Mouse (Mus musculus): Measurements from ENCODE around the gene P2ry12. TPM values are rescaled to one million over a fixed set of nuclear protein-coding genes. Genes with fewer than 3 reads are reported as not detected.

The P2ry12 gene
- polyA plus RNA-seq, 1 experiment from 2014 or later, result 1.9 TPM

GRCm38 (mm10) chr3:59225411-59225810 lies 37.3 kb downstream of the P2ry12 start:
- no peak for ATAC-seq (replicated peaks; ENCODE audit: low FRiP score)

GRCm38 (mm10) chr3:59222303-59222702 lies 40.4 kb downstream of the P2ry12 start:
- no peaks in the 10 kb centered on the region for H3K9me3 ChIP-seq (ENCODE audit: control insufficient read depth, low read length)
- no peak for ATAC-seq (replicated peaks; ENCODE audit: low FRiP score)

More at GRCm38 (mm10) chr3:59225411-59225810, 37.3 kb downstream of the P2ry12 start:
- Histone ChIP-seq H3K36me3 (ENCODE audit: control insufficient read depth, insufficient read depth, low read length) (no peaks in the 10 kb centered on the region), H3K9ac (ENCODE audit: low read depth, low read length) (no peak overlapping the region), H3K9me3 (ENCODE audit: control insufficient read depth, low read length) (no peaks in the 10 kb centered on the region), H3K27me3 (replicated peaks; ENCODE audit: control insufficient read depth, insufficient read depth, low read length) (no peaks in the 10 kb centered on the region), H3K27ac (ENCODE audit: low read depth, low read length) (no peak overlapping the region), H3K4me3 (ENCODE audit: low read depth, low read length) (no peak overlapping the region), H3K4me1 (replicated peaks; ENCODE audit: control insufficient read depth, insufficient read depth, low read length) (no peaks in the 10 kb centered on the region), H3K4me2 (no peak overlapping the region)
- DNase-seq (ENCODE audit: low spot score), result no peak

GRCm38 (mm10) chr3:59219326-59219725 lies 43.3 kb downstream of the P2ry12 start:
- Histone ChIP-seq H3K4me2 (no peak overlapping the region), H3K9me3 (ENCODE audit: control insufficient read depth, low read length) (no peaks in the 10 kb centered on the region), H3K9ac (ENCODE audit: low read depth, low read length) (no peak overlapping the region), H3K4me3 (ENCODE audit: low read depth, low read length) (no peak overlapping the region), H3K27ac (ENCODE audit: low read depth, low read length) (no peak overlapping the region), H3K36me3 (ENCODE audit: control insufficient read depth, insufficient read depth, low read length) (no peaks in the 10 kb centered on the region), H3K4me1 (replicated peaks; ENCODE audit: control insufficient read depth, insufficient read depth, low read length) (no peaks in the 10 kb centered on the region), H3K27me3 (replicated peaks; ENCODE audit: control insufficient read depth, insufficient read depth, low read length) (no peaks in the 10 kb centered on the region)
- no peak for ATAC-seq (replicated peaks; ENCODE audit: low FRiP score)
- no peak for DNase-seq (ENCODE audit: low spot score)
- WGBS, result 85% methylated on average over 2 of the region's 2 CpGs

More at GRCm38 (mm10) chr3:59222303-59222702, 40.4 kb downstream of the P2ry12 start:
- Histone ChIP-seq H3K27ac (ENCODE audit: low read depth, low read length) (no peak overlapping the region), H3K4me2 (no peak overlapping the region), H3K4me3 (ENCODE audit: low read depth, low read length) (no peak overlapping the region), H3K9ac (ENCODE audit: low read depth, low read length) (no peak overlapping the region), H3K27me3 (replicated peaks; ENCODE audit: control insufficient read depth, insufficient read depth, low read length) (no peaks in the 10 kb centered on the region), H3K4me1 (replicated peaks; ENCODE audit: control insufficient read depth, insufficient read depth, low read length) (no peaks in the 10 kb centered on the region), H3K36me3 (ENCODE audit: control insufficient read depth, insufficient read depth, low read length) (no peaks in the 10 kb centered on the region)
- no peak for DNase-seq (ENCODE audit: low spot score)
- 67% methylated on average over 2 of the region's 2 CpGs for WGBS

- no peaks in the 10 kb centered on the region for H3K36me3 ChIP-seq (ENCODE audit: control insufficient read depth, insufficient read depth, low read length)
- WGBS, result 92% methylated on average over 10 of the region's 10 CpGs
- no peak overlapping the region for H3K9ac ChIP-seq (ENCODE audit: low read depth, low read length)
- DNase-seq (ENCODE audit: low spot score), result no peak
- no peak overlapping the region for H3K4me3 ChIP-seq (ENCODE audit: low read depth, low read length)
- H3K27ac ChIP-seq (ENCODE audit: low read depth, low read length), result no peak overlapping the region
- ATAC-seq (replicated peaks; ENCODE audit: low FRiP score), result no peak
- H3K27me3 ChIP-seq (replicated peaks; ENCODE audit: control insufficient read depth, insufficient read depth, low read length), result no peaks in the 10 kb centered on the region
- H3K4me2 ChIP-seq, result no peak overlapping the region
- no peaks in the 10 kb centered on the region for H3K4me1 ChIP-seq (replicated peaks; ENCODE audit: control insufficient read depth, insufficient read depth, low read length)
- no peaks in the 10 kb centered on the region for H3K9me3 ChIP-seq (ENCODE audit: control insufficient read depth, low read length)
Measured at GRCm38 (mm10) chr3:59217211-59217610, 45.5 kb downstream of the P2ry12 start.

GRCm38 (mm10) chr3:59212404-59212803 lies 50.3 kb downstream of the P2ry12 start:
- no peaks in the 10 kb centered on the region for H3K4me1 ChIP-seq (replicated peaks; ENCODE audit: control insufficient read depth, insufficient read depth, low read length)
- H3K4me3 ChIP-seq (ENCODE audit: low read depth, low read length), result no peak overlapping the region
- no peak for ATAC-seq (replicated peaks; ENCODE audit: low FRiP score)
- H3K27ac ChIP-seq (ENCODE audit: low read depth, low read length), result no peak overlapping the region
- H3K9ac ChIP-seq (ENCODE audit: low read depth, low read length), result no peak overlapping the region
- no peak for DNase-seq (ENCODE audit: low spot score)
- H3K9me3 ChIP-seq (ENCODE audit: control insufficient read depth, low read length), result no peaks in the 10 kb centered on the region
- H3K27me3 ChIP-seq (replicated peaks; ENCODE audit: control insufficient read depth, insufficient read depth, low read length), result no peaks in the 10 kb centered on the region
- no peaks in the 10 kb centered on the region for H3K36me3 ChIP-seq (ENCODE audit: control insufficient read depth, insufficient read depth, low read length)
- no peak overlapping the region for H3K4me2 ChIP-seq

GRCm38 (mm10) chr3:59211784-59212183 lies 50.9 kb downstream of the P2ry12 start:
- ATAC-seq (replicated peaks; ENCODE audit: low FRiP score) (no peak), DNase-seq (ENCODE audit: low spot score) (no peak)
- WGBS, result 64% methylated on average over 8 of the region's 8 CpGs

GRCm38 (mm10) chr3:59210727-59211126 lies 51.9 kb downstream of the P2ry12 start, which contains the start of gene P2ry13:
TSS of gene P2ry13 (minus strand) at chr3:59210882.
- ATAC-seq (replicated peaks; ENCODE audit: low FRiP score), result no peak
- Histone ChIP-seq H3K36me3 (ENCODE audit: control insufficient read depth, insufficient read depth, low read length) (no peaks in the 10 kb centered on the region), H3K9me3 (ENCODE audit: control insufficient read depth, low read length) (no peaks in the 10 kb centered on the region), H3K4me3 (ENCODE audit: low read depth, low read length) (no peak within 1 kb of the TSS), H3K4me2 (no peak within 1 kb of the TSS), H3K9ac (ENCODE audit: low read depth, low read length) (no peak within 1 kb of the TSS), H3K4me1 (replicated peaks; ENCODE audit: control insufficient read depth, insufficient read depth, low read length) (no peaks in the 10 kb centered on the region), H3K27me3 (replicated peaks; ENCODE audit: control insufficient read depth, insufficient read depth, low read length) (no peaks in the 10 kb centered on the region), H3K27ac (ENCODE audit: low read depth, low read length) (no peak within 1 kb of the TSS)
- no peak for DNase-seq (ENCODE audit: low spot score)
- WGBS, result 68% methylated on average over 6 of the region's 6 CpGs

More at GRCm38 (mm10) chr3:59211784-59212183, 50.9 kb downstream of the P2ry12 start:
- no peaks in the 10 kb centered on the region for H3K27me3 ChIP-seq (replicated peaks; ENCODE audit: control insufficient read depth, insufficient read depth, low read length)
- H3K4me3 ChIP-seq (ENCODE audit: low read depth, low read length), result no peak overlapping the region
- H3K9me3 ChIP-seq (ENCODE audit: control insufficient read depth, low read length), result no peaks in the 10 kb centered on the region
- no peak overlapping the region for H3K4me2 ChIP-seq
- no peaks in the 10 kb centered on the region for H3K36me3 ChIP-seq (ENCODE audit: control insufficient read depth, insufficient read depth, low read length)
- no peak overlapping the region for H3K27ac ChIP-seq (ENCODE audit: low read depth, low read length)
- no peaks in the 10 kb centered on the region for H3K4me1 ChIP-seq (replicated peaks; ENCODE audit: control insufficient read depth, insufficient read depth, low read length)
- H3K9ac ChIP-seq (ENCODE audit: low read depth, low read length), result no peak overlapping the region

GRCm38 (mm10) chr3:59210089-59210488 lies 52.6 kb downstream of the P2ry12 start:
- H3K36me3 ChIP-seq (ENCODE audit: control insufficient read depth, insufficient read depth, low read length), result no peaks in the 10 kb centered on the region
- H3K4me3 ChIP-seq (ENCODE audit: low read depth, low read length), result no peak overlapping the region
- no peak for ATAC-seq (replicated peaks; ENCODE audit: low FRiP score)
- no peak overlapping the region for H3K9ac ChIP-seq (ENCODE audit: low read depth, low read length)
- no peaks in the 10 kb centered on the region for H3K27me3 ChIP-seq (replicated peaks; ENCODE audit: control insufficient read depth, insufficient read depth, low read length)
- no peaks in the 10 kb centered on the region for H3K4me1 ChIP-seq (replicated peaks; ENCODE audit: control insufficient read depth, insufficient read depth, low read length)
- H3K9me3 ChIP-seq (ENCODE audit: control insufficient read depth, low read length), result no peaks in the 10 kb centered on the region
- no peak overlapping the region for H3K27ac ChIP-seq (ENCODE audit: low read depth, low read length)
- WGBS, result 79% methylated on average over 8 of the region's 8 CpGs
- no peak overlapping the region for H3K4me2 ChIP-seq
- DNase-seq (ENCODE audit: low spot score), result no peak

GRCm38 (mm10) chr3:59208650-59209548 lies 53.8 kb downstream of the P2ry12 start:
- H3K4me1 ChIP-seq (replicated peaks; ENCODE audit: control insufficient read depth, insufficient read depth, low read length), result peaks cover 3% of the 10 kb centered on the region
- H3K9me3 ChIP-seq (ENCODE audit: control insufficient read depth, low read length), result no peaks in the 10 kb centered on the region
- no peak overlapping the region for H3K4me3 ChIP-seq (ENCODE audit: low read depth, low read length)
- H3K27me3 ChIP-seq (replicated peaks; ENCODE audit: control insufficient read depth, insufficient read depth, low read length), result no peaks in the 10 kb centered on the region
- no peak overlapping the region for H3K27ac ChIP-seq (ENCODE audit: low read depth, low read length)
- no peak for DNase-seq (ENCODE audit: low spot score)
- no peaks in the 10 kb centered on the region for H3K36me3 ChIP-seq (ENCODE audit: control insufficient read depth, insufficient read depth, low read length)
- 0 out of 2 replicates have a peak, but pooled peaks have one; percentile 8 for ATAC-seq (replicated peaks; ENCODE audit: low FRiP score)
- H3K9ac ChIP-seq (ENCODE audit: low read depth, low read length), result no peak overlapping the region
- H3K4me2 ChIP-seq, result no peak overlapping the region
- 71% methylated on average over 4 of the region's 4 CpGs for WGBS

All from liver, embryonic 11.5 days (tissue).